Comparison of ENCODE assay signal across 8 mouse cellular contexts in the genomic region with DNA sequence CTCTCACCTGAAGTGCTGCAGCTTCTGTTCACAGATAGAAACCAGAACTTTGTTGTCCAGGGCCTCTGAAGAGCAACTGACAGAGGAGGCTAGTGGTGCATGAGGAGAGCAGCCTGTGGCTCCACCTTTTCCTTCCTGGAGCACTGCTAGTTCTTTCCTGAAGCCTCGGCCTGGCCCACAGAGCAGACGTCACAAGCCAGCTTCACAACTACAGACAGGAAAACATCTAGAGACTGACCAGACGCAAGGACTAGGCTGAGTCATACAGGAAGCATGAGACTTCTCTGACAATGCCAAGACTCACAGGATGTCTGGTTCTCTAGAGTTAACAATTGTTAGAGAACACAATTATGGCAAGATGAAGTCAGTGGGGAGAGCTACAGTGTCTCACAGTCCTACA. TPM values are rescaled to one million over a fixed set of nuclear protein-coding genes. Genes with fewer than 3 reads are reported as not detected.
A peak's percentile ranks its signal among the peaks of the same experiment; 100 is the strongest.
DNase-seq lines count a peak whose midpoint lies in the region; ATAC-seq and TF ChIP-seq lines count a peak whose summit lies in the region.

A gene (minus strand): TSS at position 120 of the 400 bp plus-strand sequence.

- no peak within 1 kb of the TSS; the same call in 1 of the 2 replicates for H3K27ac ChIP-seq in spleen, adult 2 months (ENCODE audit: insufficient read depth, low read length)
- H3K27ac ChIP-seq in brown adipose tissue, adult 24 weeks (replicated peaks; ENCODE audit: low read depth, low read length) = peak within 1 kb of the TSS; percentile 88
- H3K27ac ChIP-seq in heart, embryonic 16.5 days (ENCODE audit: low read length) = peak within 1 kb of the TSS; percentile 68
- no peak within 1 kb of the TSS for H3K27ac ChIP-seq in hindbrain, embryonic 12.5 days

- no peak within 1 kb of the TSS for H3K4me2 ChIP-seq in heart, embryonic 16.5 days (ENCODE audit: low read depth, low read length)
- no peak within 1 kb of the TSS for H3K4me2 ChIP-seq in hindbrain, embryonic 12.5 days (replicated peaks)

- no peaks in the 10 kb centered on the region for H3K36me3 ChIP-seq in spleen, adult 2 months (ENCODE audit: control insufficient read depth, insufficient read depth, low read length)
- no peaks in the 10 kb centered on the region for H3K36me3 ChIP-seq in heart, embryonic 16.5 days (ENCODE audit: control insufficient read depth, insufficient read depth)
- no peaks in the 10 kb centered on the region for H3K36me3 ChIP-seq in hindbrain, embryonic 12.5 days

- peak; percentile 4 to 14 for DNase-seq in spleen, adult 2 months (ENCODE audit: low read depth in 1 of 2, low spot score in 2 of 2)
- no peak for DNase-seq in spleen, postnatal 14 days (ENCODE audit: low spot score in 2 of 2)
- peak; percentile 40 for DNase-seq in liver
- DNase-seq in natural killer cell, adult 2 months (ENCODE audit: low spot score in 2 of 2) = peak; percentile 79 to 87
- no peak for DNase-seq in cerebellum, adult 9-10 months

- no peak for TF ChIP-seq POLR2A in spleen, adult 2 months (IDR thresholded peaks at IDR 0.05; ENCODE audit: low read depth, low read length)

- H3K4me1 ChIP-seq in spleen, adult 2 months (ENCODE audit: control insufficient read depth, insufficient read depth, insufficient read length) = no peaks in the 10 kb centered on the region
- no peaks in the 10 kb centered on the region for H3K4me1 ChIP-seq in brown adipose tissue, adult 24 weeks (ENCODE audit: control insufficient read depth, insufficient read depth, insufficient read length, low read length)
- no peaks in the 10 kb centered on the region for H3K4me1 ChIP-seq in heart, embryonic 16.5 days (ENCODE audit: control insufficient read depth, insufficient read depth, low read length)
- no peaks in the 10 kb centered on the region for H3K4me1 ChIP-seq in hindbrain, embryonic 12.5 days

- no peak within 1 kb of the TSS for H3K4me3 ChIP-seq in spleen, adult 2 months (ENCODE audit: extremely low read depth, insufficient read depth, insufficient read length)
- no peak within 1 kb of the TSS for H3K4me3 ChIP-seq in brown adipose tissue, adult 24 weeks (ENCODE audit: insufficient read depth, low read depth, low read length)
- H3K4me3 ChIP-seq in heart, embryonic 16.5 days (ENCODE audit: low read length) = no peak within 1 kb of the TSS
- H3K4me3 ChIP-seq in hindbrain, embryonic 12.5 days = no peak within 1 kb of the TSS

- H3K9me3 ChIP-seq in heart, embryonic 16.5 days (replicated peaks; ENCODE audit: control insufficient read depth, low read length) = no peaks in the 10 kb centered on the region
- H3K9me3 ChIP-seq in hindbrain, embryonic 12.5 days (replicated peaks) = peaks cover 6% of the 10 kb centered on the region; the same call in 1 of the 2 replicates

- H3K9ac ChIP-seq in heart, embryonic 16.5 days (ENCODE audit: low read length) = no peak within 1 kb of the TSS
- no peak within 1 kb of the TSS for H3K9ac ChIP-seq in hindbrain, embryonic 12.5 days

- no peak for TF ChIP-seq CTCF in spleen, adult 2 months (IDR thresholded peaks at IDR 0.05; ENCODE audit: extremely low read depth, insufficient read depth, insufficient read length, insufficient replicate concordance)

- ATAC-seq in heart, embryonic 16.5 days (replicated peaks; ENCODE audit: extremely low read depth, insufficient read depth, low FRiP score) = peak; percentile 95
- no peak for ATAC-seq in hindbrain, embryonic 12.5 days (ENCODE audit: low FRiP score)

- WGBS in spleen, adult 2 months = 4% methylated on average over 3 of the region's 3 CpGs
- 44% methylated on average over 3 of the region's 3 CpGs for WGBS in heart, embryonic 16.5 days
- 91% methylated on average over 3 of the region's 3 CpGs for WGBS in hindbrain, embryonic 12.5 days

- no peaks in the 10 kb centered on the region for H3K27me3 ChIP-seq in spleen, adult 2 months (ENCODE audit: control insufficient read depth, insufficient read depth, low read length)
- no peaks in the 10 kb centered on the region for H3K27me3 ChIP-seq in heart, embryonic 16.5 days (ENCODE audit: control insufficient read depth, insufficient read depth, low read length)
- no peaks in the 10 kb centered on the region for H3K27me3 ChIP-seq in hindbrain, embryonic 12.5 days

RNA-seq across cellular contexts. Expression of the gene that starts here (rescaled TPM):
- 2.2 and 2.8 TPM in 2 replicates for polyA plus RNA-seq in spleen, adult 2 months (2012; rRNA removed)
- polyA plus RNA-seq in brown adipose tissue, adult 24 weeks (2012; ENCODE audit: insufficient read depth, insufficient read length, missing spikeins) = 9.3 TPM in 1 of 2 replicates, not detected in the other
- polyA plus RNA-seq in heart, embryonic 16.5 days (2015; fragmentation: Nextera tagmentation; extraction: Ambion mirVana) = 5.3 and 6.1 TPM in 2 replicates
- 0.96 and 2.4 TPM in 2 replicates for polyA plus RNA-seq in hindbrain, embryonic 12.5 days (2016; fragmentation: Nextera tagmentation; extraction: Ambion mirVana)

Comparison
In these comparisons a context has a peak if more than half of its experiments do, and no peak if none do; other contexts are left out.
1. DNase-seq: peak in spleen, adult 2 months (2 of 2), liver (single experiment) and natural killer cell, adult 2 months (2 of 2); none in spleen, postnatal 14 days (0 of 2) and cerebellum, adult 9-10 months (single experiment).
2. H3K27ac ChIP-seq: peak in brown adipose tissue, adult 24 weeks (single experiment) and heart, embryonic 16.5 days (single experiment); none in spleen, adult 2 months (single experiment) and hindbrain, embryonic 12.5 days (single experiment).